Mouse (Mus musculus) fibroblast of lung, adult 2 months (primary cell): ENCODE data around the gene Rpn2.
A peak's percentile ranks its signal among the peaks of the same experiment; 100 is the strongest.

Experiments used
- DNase-seq: peaks from one replicate; pipeline ENCODE4 v3.0.0-alpha.2; 2011; ENCODE audit warnings: low read depth

Rpn2 gene

DNA sequence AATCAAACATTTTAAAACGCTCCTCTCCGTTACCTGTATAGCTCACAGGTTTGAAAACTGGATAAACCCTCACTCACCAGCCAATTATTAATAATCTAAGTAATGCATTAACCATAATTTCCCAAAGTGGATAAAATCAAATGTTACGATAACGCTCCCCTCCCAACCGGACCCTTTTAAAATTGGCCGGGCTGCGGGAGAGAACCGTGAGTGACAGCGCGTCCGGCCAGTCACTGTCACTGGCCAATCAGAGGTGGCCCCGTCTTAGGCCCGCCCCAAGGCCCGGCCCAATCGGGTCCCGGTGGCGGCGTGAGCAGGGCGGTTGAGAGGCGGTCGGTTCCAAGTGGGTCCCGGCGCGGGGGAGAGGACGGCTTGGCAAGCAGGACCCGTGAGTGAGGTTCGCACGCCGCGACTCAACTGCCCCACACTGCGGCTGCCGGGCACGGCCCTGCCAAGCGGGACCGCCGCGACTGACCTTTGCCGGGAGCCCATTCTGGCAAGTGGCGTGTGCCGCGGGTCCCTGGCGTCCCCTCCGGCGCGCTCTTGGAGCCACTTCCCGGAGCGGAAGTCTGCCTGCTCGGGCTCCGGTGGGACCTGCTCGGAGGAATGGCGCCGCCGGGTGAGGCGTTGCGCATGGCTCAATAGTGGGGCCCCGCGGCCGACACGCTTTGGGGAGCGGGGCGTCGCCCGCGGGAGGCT is at the start of gene Rpn2:
Gene Rpn2, plus strand, starts transcription at position 301 of the 699 bp plus-strand sequence.
- DNase-seq = peak; percentile 71

DNA sequence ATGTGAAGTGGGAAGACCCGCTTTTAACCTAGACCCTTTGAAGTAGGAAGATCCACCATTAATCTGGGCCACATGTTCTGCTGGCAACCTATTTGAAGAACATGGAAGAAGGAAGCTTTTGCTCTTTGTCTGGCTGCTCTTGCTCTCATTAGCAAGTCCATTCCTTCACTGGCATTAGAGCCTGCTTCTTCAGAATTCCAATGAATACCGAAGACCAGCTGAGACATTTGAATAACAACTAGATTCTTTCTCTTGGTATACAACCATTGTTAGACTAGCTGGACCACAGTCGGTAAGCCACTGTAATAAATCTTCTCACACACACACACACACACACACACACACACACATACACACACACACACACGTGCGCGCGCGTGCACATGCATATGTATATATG is 42.9 kb upstream of the Rpn2 start:
- DNase-seq = no peak

DNA sequence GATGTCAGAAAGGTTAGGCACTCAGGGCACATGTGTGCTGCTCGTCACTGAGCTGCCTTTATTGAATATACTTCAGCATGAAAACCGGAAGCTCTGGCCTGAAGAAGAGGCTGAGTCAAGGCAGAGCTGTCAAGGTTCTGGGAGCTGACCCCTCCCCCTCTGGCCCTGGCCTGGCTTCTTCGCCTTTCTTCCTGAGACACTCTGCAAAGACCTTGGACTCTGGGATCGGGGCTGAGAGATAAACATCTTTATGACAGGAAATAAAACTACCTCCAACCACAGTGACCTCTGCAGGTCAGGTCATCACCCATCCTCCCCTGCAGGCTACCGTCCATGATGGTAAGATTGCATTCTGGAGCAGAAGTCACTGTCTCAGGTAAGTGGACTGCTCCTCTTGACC is 33.8 kb upstream of the Rpn2 start:
- no peak for DNase-seq

DNA sequence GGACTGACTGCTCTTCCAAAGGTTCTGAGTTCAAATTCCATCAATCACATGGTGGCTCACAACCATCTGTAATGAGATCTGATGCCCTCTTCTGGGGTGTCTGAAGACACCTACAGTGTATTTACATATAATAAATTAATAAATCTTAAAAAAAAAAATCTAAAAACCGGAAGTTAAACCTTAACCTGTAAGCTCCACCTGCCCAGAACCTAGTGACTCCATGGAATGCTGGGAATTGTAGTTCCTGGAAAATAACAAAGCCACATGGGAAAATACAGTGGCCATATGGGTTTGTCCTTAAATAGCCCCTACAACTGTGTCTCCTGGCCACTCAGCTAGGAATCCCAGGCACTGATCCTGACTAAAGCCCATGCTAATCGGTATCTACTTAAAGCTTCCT is 33.2 kb upstream of the Rpn2 start:
- DNase-seq = no peak

DNA sequence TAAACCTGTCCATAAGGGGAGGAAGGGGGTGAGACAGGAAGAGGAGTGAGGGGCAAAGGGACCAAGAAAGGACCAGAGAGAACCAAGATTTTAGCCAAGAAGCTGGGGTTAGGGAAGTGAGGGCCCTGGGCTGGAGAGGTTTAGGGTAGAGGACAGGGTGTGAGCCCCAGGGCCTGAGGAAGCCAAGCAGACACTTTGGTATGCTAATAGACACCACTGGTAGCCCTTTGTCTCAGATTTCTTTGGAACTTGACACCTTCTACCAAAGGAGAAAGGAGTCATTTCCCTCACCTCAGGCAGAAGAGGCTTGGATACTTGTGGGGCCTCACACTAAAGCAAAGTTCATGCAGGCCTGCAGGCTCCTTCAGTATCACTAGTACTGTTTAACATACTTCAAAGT is 30.7 kb upstream of the Rpn2 start:
- DNase-seq = no peak

- DNase-seq = no peak
Measured at GRCm38 (mm10) chr2:157259720-157260119, 19.1 kb upstream of the Rpn2 start.

DNA sequence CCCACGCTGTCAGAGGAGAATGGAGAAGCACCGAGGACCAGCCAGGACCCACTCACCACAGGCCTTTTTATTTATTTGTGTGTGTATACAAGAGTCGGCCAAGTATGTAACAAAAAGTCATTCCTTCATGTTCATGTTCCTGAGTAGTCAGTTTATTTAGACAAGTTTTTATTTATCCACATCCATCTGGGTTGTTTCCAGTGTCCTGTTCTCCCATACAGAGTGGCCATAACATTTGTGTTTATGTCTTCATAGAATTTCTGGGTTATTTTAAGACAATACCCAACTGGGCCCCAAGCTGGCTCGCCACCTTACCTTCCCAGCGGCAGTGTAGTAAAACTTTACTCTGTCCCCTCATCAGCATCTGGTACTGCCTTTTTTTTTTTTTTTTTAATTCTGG is 16.9 kb upstream of the Rpn2 start:
- no peak for DNase-seq

- no peak for DNase-seq
Measured at GRCm38 (mm10) chr2:157262506-157262905, 16.3 kb upstream of the Rpn2 start.

GRCm38 (mm10) chr2:157263101-157263500 is 15.7 kb upstream of the Rpn2 start:
- no peak for DNase-seq

- no peak for DNase-seq
Measured at GRCm38 (mm10) chr2:157263832-157264231, 15.0 kb upstream of the Rpn2 start.

- no peak for DNase-seq
Measured at GRCm38 (mm10) chr2:157279416-157279800, 591 bp downstream of the Rpn2 start, which contains the start of gene Mroh8. TSS of gene Mroh8 (minus strand) at chr2:157279549.

DNA sequence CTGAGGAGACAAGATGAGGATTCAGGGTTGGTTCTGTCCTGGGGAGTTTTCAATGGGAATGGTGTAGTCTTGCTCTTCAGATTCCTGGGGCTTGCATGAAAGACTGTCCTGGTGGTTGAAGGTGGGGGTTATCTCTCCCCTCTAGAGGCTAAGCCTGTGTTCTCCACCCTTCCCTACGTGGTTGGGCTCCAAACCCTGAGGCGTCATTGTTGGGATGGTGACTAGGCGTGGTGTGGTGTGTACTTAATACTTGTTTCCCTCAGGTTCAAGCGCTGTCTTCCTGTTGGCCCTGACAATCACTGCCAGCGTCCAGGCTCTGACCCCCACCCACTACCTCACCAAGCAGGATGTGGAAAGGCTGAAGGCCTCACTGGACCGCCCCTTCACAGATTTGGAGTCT is 4.5 kb downstream of the Rpn2 start:
- DNase-seq = no peak

DNA sequence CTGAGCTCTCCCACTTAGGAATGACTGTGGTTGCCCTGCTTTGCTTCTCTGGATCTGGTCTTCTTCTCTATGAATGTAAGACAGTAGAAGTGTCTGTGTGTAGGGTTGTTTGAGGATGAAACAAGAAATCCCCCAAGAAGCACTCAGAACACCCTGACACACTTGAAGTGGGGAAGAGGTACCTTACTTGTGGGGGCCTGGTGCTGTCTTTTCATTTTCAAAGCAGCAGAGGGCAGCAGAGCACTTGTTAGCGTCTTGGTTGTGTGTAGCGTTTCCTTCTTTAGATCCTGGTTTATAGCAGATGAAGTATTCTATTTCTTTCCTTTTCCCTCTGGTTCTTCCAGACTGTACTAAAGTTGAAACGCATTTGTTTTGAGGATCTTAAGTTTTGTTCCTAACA is 8.7 kb downstream of the Rpn2 start:
- DNase-seq = no peak

- DNase-seq = no peak
Measured at GRCm38 (mm10) chr2:157288996-157289395, 10.2 kb downstream of the Rpn2 start.

DNA sequence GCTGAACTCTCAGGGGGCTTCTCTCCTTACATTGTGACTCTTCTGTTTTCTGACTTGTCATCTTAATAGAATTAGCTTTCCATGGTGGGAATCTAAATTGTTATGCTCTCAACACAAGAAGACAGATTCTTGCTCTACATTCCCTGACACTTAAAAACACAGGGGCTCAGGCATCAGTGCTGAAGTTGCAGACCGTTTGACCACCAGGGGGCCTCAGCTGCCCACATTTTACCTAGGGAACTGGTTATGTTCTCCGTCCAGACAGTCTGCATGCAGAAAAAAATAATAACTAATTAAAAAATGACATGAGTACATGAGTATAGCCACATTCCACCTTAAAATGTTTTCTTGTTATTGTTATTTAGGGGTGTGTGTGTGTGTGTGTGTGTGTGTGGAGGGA is 13.3 kb downstream of the Rpn2 start:
- no peak for DNase-seq

- DNase-seq = no peak
Measured at GRCm38 (mm10) chr2:157296105-157296689, 17.4 kb downstream of the Rpn2 start.

- DNase-seq = no peak
Measured at GRCm38 (mm10) chr2:157300051-157300450, 21.2 kb downstream of the Rpn2 start.

DNA sequence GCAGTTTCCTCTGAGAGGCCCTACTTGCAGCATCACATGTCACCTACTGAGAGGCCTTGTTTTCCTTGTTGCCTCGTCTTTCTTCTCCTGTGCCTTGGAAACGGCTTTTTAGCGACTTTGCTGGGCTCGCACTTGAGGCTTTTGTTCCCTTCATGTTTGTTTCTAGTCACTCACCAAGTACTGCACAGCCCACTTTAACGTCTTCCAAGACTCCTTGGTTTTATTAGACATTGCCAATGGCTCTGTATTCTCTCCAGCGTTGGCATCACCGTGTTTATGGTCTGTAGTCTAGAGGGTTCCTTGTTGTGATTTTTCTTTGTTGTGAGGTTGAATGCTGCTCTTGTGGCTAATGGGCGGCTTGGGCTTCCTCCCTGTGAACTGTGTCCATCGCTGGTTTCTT is 24.3 kb downstream of the Rpn2 start:
- no peak for DNase-seq

DNA sequence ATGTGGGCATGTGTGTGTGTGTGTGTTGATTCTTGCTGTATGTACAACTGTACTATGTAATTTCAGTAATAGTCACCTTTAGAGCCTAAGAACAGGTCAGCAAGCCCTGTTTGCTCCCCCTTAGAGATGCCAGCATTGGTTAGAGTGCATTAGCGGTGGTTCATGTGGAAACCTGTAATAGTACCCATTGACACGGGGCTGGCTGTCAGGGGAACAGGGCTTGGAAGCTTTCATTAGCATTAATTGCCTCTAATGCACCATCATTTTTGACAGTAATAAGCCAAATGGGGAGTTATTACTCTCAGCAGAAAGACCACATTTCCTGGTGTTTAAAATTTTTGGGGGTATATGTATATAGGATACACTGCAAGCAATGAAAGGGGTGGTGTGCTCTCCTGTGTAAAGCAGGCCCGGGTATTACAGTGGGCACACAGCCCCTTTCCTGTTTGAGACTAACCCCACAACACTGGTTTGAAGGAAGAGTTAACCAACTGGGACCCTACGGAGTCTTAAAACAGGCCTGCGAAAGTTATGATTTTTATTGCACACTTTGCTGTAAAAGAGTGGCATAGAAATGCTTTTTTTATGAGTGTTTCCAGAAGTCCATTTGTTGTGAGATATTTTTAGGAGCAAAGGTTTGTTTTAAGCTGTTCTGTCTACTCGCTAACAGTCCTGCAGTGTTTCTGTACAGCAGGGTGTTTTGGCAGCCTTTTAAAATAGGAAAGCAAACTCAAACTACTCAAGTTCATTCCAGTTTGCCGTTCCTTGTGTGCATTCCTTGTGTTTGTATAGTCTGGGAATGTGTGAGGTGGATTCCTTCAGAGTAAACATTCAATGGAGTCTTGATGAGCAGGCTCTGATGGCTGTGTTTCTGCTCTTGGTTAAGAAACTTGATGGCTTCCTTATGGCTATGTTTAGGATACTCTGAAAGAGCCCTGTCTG is 27.5 kb downstream of the Rpn2 start:
- peak; percentile 19 for DNase-seq

- DNase-seq = no peak
Measured at GRCm38 (mm10) chr2:157307715-157308265, 29.0 kb downstream of the Rpn2 start.

DNA sequence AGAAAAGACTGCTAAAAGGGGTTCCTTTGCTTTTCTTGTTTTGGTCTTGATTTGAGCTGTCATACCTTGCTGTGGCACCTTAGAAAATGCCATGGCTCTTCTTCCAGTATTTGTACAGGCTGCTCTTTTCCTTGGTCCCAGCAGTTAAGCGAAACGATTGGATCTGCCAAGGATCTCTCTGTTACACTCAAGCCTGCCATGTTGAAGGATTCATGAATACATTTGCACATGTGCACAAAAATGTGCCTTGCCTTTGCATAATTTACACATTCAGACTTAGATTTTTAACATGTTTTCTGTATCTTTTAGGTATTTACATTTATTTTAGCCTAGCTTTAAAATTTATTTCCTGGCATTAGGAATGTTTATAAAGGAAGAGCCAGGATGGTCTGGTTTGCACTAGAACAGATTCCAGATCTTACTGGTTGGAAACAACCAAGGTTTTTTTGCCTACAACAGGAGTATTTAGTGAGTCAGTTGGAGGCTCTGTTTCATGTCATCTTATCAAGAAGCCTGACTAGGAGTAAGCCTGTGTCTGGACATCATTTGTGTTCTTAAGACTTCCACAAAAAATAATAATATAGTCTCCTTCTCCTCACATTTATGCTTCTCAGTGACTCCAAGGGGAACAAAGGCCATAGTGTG is 29.6 kb downstream of the Rpn2 start:
- DNase-seq = no peak

DNA sequence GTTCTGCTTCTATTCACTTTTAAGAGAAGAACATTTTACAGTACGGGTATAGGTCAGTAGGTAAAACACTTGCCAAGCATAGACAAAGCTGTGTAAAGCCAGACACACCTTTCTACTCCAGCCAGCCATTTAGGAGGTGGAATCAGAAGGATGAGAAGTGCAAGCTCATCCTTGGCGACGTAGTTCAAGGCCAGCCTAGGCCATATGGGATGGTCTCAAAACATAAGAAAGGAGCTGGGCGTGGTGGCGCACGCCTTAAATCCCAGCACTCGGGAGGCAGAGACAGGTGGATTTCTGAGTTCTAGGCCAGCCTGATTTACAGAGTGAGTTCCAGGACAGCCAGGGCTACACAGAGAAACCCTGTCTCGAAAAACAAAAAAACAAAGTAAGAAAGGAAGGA is 30.8 kb downstream of the Rpn2 start:
- no peak for DNase-seq
